Mouse (Mus musculus): ENCODE results near the gene Acaa1b. TPM values are rescaled to one million over a fixed set of nuclear protein-coding genes. Genes with fewer than 3 reads are reported as not detected.

Acaa1b gene
- polyA plus RNA-seq, 1 experiment from 2014 or later, result 1.2 TPM

DNA sequence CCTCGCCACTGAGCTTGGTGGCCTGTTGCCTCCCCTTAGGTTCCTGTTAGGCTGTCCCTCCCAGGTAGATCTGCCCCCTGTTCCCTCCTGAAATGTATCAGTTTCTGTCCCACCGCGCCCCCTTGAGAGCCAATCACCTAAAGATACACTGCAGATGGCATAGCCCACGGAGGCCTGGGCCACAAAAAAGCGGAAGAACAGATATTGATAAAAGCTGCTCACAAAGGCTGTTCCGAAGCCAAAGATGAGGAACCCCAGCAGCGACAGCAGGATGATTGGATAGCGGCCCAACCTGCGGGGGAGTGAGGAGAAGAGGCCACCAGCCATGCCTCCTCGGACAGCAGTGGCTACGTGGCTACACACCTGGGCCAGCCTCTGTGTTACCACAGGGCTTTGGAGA is 22.4 kb upstream of the Acaa1b start:
- Histone ChIP-seq H3K27me3 (ENCODE audit: control insufficient read depth, insufficient read depth, low read length) (no peaks in the 10 kb centered on the region), H3K27ac (replicated peaks; ENCODE audit: low read depth, low read length) (no peak overlapping the region), H3K4me1 (ENCODE audit: control insufficient read depth, insufficient read depth, low read length) (no peaks in the 10 kb centered on the region), H3K4me2 (ENCODE audit: low read length) (no peak overlapping the region), H3K9me3 (ENCODE audit: control insufficient read depth, low read length) (no peaks in the 10 kb centered on the region), H3K4me3 (replicated peaks; ENCODE audit: low read depth, low read length) (no peak overlapping the region), H3K36me3 (ENCODE audit: control insufficient read depth, insufficient read depth, low read length) (no peaks in the 10 kb centered on the region), H3K9ac (replicated peaks; ENCODE audit: low read length) (no peak overlapping the region)
- 93% methylated on average over 11 of the region's 11 CpGs for WGBS
- ATAC-seq (ENCODE audit: low FRiP score, low TSS enrichment) (no peak), DNase-seq (no peak)

DNA sequence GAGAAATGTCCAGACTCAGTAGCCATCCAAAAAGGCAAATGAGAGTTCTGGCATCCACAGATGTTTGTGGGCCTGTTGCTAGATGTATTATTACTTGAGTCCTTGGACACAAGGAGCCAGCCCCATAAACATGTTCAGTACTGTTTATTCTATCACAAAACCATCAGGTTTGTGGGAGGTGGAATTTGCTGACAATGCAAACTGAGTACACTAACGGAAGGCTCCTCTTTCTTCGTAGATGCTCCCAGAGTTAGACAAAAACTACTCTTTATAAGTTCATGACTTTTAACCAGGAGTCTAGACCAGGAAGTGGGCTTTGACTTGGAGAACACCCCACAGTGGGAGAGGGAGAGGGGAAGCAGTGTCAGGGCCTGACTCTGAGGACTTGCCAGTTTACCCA is 10.7 kb upstream of the Acaa1b start:
- WGBS, result 97% methylated on average over 2 of the region's 2 CpGs
- ATAC-seq (ENCODE audit: low FRiP score, low TSS enrichment) (no peak), DNase-seq (no peak)
- H3K4me2 ChIP-seq (ENCODE audit: low read length), result no peak overlapping the region
- H3K36me3 ChIP-seq (ENCODE audit: control insufficient read depth, insufficient read depth, low read length), result no peaks in the 10 kb centered on the region
- no peak overlapping the region for H3K4me3 ChIP-seq (replicated peaks; ENCODE audit: low read depth, low read length)
- H3K27ac ChIP-seq (replicated peaks; ENCODE audit: low read depth, low read length), result no peak overlapping the region
- no peak overlapping the region for H3K9ac ChIP-seq (replicated peaks; ENCODE audit: low read length)
- no peaks in the 10 kb centered on the region for H3K27me3 ChIP-seq (ENCODE audit: control insufficient read depth, insufficient read depth, low read length)
- H3K9me3 ChIP-seq (ENCODE audit: control insufficient read depth, low read length), result no peaks in the 10 kb centered on the region
- H3K4me1 ChIP-seq (ENCODE audit: control insufficient read depth, insufficient read depth, low read length), result no peaks in the 10 kb centered on the region

DNA sequence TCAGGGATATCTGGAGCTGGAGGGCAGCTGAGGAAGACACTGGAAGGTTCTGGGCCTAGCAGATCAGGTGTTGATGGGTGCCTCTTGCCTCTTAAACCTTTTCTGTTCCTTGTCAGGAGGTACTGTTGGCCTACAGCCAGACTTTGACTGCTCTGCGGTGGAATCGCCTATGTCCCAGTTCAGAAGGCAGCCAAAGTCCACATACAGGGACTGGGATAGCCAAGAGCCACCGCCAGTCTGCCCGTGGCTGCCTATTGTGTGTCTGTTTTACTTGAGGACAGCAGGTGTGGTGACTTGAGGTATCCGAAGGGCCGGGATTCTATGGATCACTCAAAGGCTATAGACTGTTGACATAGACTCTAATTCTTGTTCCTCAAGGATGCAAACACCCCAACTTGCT is 8.7 kb upstream of the Acaa1b start:
- Histone ChIP-seq H3K4me1 (ENCODE audit: control insufficient read depth, insufficient read depth, low read length) (no peaks in the 10 kb centered on the region), H3K27me3 (ENCODE audit: control insufficient read depth, insufficient read depth, low read length) (no peaks in the 10 kb centered on the region), H3K27ac (replicated peaks; ENCODE audit: low read depth, low read length) (no peak overlapping the region), H3K36me3 (ENCODE audit: control insufficient read depth, insufficient read depth, low read length) (no peaks in the 10 kb centered on the region), H3K4me2 (ENCODE audit: low read length) (no peak overlapping the region), H3K9me3 (ENCODE audit: control insufficient read depth, low read length) (no peaks in the 10 kb centered on the region), H3K9ac (replicated peaks; ENCODE audit: low read length) (no peak overlapping the region), H3K4me3 (replicated peaks; ENCODE audit: low read depth, low read length) (no peak overlapping the region)
- DNase-seq, result no peak
- no peak for ATAC-seq (ENCODE audit: low FRiP score, low TSS enrichment)
- WGBS, result 97% methylated on average over 6 of the region's 6 CpGs

DNA sequence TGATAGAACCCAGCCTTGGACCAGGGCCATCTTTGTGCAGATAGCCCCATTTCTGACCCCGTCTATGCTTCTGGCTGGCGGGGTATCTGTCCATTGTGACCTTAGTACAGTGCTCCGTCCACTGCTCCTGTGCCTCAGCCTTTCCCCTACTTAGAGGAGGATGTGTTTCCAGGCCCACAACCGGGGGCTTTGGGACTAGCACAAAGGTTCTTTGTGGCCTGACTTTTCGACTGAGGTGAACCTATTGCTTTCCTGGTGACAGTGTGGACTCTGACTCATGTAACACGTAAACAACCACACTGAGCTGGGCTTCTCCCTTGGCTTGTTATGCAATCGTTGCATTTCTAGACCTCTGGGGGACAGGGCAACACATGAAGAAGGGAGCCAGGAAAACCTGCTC is 7.8 kb upstream of the Acaa1b start:
- Histone ChIP-seq H3K27me3 (ENCODE audit: control insufficient read depth, insufficient read depth, low read length) (no peaks in the 10 kb centered on the region), H3K36me3 (ENCODE audit: control insufficient read depth, insufficient read depth, low read length) (no peaks in the 10 kb centered on the region), H3K4me3 (replicated peaks; ENCODE audit: low read depth, low read length) (no peak overlapping the region), H3K9ac (replicated peaks; ENCODE audit: low read length) (no peak overlapping the region), H3K27ac (replicated peaks; ENCODE audit: low read depth, low read length) (no peak overlapping the region), H3K4me1 (ENCODE audit: control insufficient read depth, insufficient read depth, low read length) (no peaks in the 10 kb centered on the region), H3K9me3 (ENCODE audit: control insufficient read depth, low read length) (no peaks in the 10 kb centered on the region), H3K4me2 (ENCODE audit: low read length) (no peak overlapping the region)
- WGBS, result 89% methylated on average over 7 of the region's 7 CpGs
- DNase-seq (no peak), ATAC-seq (ENCODE audit: low FRiP score, low TSS enrichment) (no peak)

DNA sequence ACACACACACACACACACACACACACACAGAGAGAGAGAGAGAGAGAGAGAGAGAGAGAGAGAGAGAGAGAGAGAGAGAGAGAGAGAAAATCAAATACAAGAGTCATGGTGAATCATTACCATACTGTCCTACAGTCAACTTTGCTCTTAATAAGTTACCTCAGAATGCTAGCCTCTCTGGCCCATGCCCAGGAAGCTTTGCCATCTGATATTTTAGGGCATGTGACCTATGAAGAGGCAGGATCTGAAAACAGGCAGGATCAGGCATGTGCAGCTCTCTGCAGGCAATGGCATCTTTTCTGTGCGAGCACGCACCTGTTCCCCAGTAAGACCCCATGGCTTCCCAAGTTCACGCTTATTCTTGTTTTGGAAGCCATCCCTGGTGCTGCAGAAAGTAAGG is 3.8 kb upstream of the Acaa1b start:
- ATAC-seq (ENCODE audit: low FRiP score, low TSS enrichment) (no peak), DNase-seq (no peak)
- Histone ChIP-seq H3K4me2 (ENCODE audit: low read length) (no peak overlapping the region), H3K27me3 (ENCODE audit: control insufficient read depth, insufficient read depth, low read length) (peaks cover 5% of the 10 kb centered on the region; the same call in 1 of the 2 replicates), H3K9me3 (ENCODE audit: control insufficient read depth, low read length) (no peaks in the 10 kb centered on the region), H3K27ac (replicated peaks; ENCODE audit: low read depth, low read length) (no peak overlapping the region), H3K4me3 (replicated peaks; ENCODE audit: low read depth, low read length) (no peak overlapping the region), H3K4me1 (ENCODE audit: control insufficient read depth, insufficient read depth, low read length) (no peaks in the 10 kb centered on the region), H3K36me3 (ENCODE audit: control insufficient read depth, insufficient read depth, low read length) (no peaks in the 10 kb centered on the region), H3K9ac (replicated peaks; ENCODE audit: low read length) (no peak overlapping the region)
- WGBS, result 90% methylated on average over 3 of the region's 3 CpGs

DNA sequence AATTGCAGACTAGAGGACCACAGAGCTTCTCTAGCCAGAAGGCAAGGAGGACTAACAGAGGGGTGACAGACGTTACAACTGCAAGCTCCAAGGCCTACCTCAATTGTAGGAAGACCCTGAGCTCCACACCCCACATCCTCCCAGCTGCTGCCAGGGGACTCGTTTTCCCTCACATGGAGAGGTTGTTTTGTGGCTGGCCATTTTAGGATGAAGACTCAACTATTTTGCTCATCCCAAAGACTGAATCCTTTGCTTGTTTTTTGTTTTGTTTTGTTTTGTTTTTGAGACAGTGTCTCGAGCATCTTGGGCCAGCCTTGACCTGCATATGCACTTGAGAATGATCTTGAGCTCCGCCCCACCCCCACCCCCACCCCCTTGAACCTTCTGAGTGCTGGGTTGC is 2.0 kb upstream of the Acaa1b start, which contains the start of gene Gm47289:
Gene Gm47289, plus strand, starts transcription at position 301 of the 400 bp plus-strand sequence.
- no peak within 1 kb of the TSS for H3K9ac ChIP-seq (replicated peaks; ENCODE audit: low read length)
- H3K27ac ChIP-seq (replicated peaks; ENCODE audit: low read depth, low read length), result no peak within 1 kb of the TSS
- ATAC-seq (ENCODE audit: low FRiP score, low TSS enrichment) (no peak), DNase-seq (no peak)
- H3K9me3 ChIP-seq (ENCODE audit: control insufficient read depth, low read length), result no peaks in the 10 kb centered on the region
- no peaks in the 10 kb centered on the region for H3K36me3 ChIP-seq (ENCODE audit: control insufficient read depth, insufficient read depth, low read length)
- H3K27me3 ChIP-seq (ENCODE audit: control insufficient read depth, insufficient read depth, low read length), result peaks cover 5% of the 10 kb centered on the region; the same call in 1 of the 2 replicates
- 68% methylated on average over 4 of the region's 4 CpGs for WGBS
- H3K4me2 ChIP-seq (ENCODE audit: low read length), result no peak within 1 kb of the TSS
- H3K4me1 ChIP-seq (ENCODE audit: control insufficient read depth, insufficient read depth, low read length), result no peaks in the 10 kb centered on the region
- H3K4me3 ChIP-seq (replicated peaks; ENCODE audit: low read depth, low read length), result no peak within 1 kb of the TSS

DNA sequence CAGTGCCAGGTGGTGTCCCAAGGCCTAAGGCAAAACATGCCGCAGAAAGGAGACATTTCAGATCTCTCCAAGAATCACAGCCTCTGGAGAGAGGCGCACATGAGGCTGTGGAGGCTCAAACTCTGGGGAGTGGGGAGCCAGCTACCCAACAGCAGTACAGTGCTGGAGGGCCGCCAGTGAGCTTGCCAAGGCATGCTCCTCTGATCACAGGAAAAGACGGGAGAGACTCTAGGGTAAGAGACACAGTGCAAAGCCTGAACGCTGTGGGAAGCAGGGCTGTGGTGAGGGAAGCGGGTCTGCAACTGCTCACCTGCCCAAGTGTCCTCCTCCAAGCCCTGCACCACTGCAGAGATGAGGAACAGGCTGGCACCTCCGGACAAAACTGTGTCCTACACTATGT is 1.1 kb downstream of the Acaa1b start:
- Histone ChIP-seq H3K27ac (replicated peaks; ENCODE audit: low read depth, low read length) (no peak overlapping the region), H3K36me3 (ENCODE audit: control insufficient read depth, insufficient read depth, low read length) (no peaks in the 10 kb centered on the region), H3K9me3 (ENCODE audit: control insufficient read depth, low read length) (no peaks in the 10 kb centered on the region), H3K4me2 (ENCODE audit: low read length) (no peak overlapping the region), H3K9ac (replicated peaks; ENCODE audit: low read length) (no peak overlapping the region), H3K4me1 (ENCODE audit: control insufficient read depth, insufficient read depth, low read length) (no peaks in the 10 kb centered on the region), H3K4me3 (replicated peaks; ENCODE audit: low read depth, low read length) (0 out of 2 replicates have a peak overlapping the region, but pooled peaks have one; percentile 43), H3K27me3 (ENCODE audit: control insufficient read depth, insufficient read depth, low read length) (peaks cover 5% of the 10 kb centered on the region; the same call in 1 of the 2 replicates)
- whole genome bisulfite sequencing, result 62% methylated on average over 7 of the region's 7 CpGs
- ATAC-seq (ENCODE audit: low FRiP score, low TSS enrichment) (no peak), DNase-seq (no peak)

DNA sequence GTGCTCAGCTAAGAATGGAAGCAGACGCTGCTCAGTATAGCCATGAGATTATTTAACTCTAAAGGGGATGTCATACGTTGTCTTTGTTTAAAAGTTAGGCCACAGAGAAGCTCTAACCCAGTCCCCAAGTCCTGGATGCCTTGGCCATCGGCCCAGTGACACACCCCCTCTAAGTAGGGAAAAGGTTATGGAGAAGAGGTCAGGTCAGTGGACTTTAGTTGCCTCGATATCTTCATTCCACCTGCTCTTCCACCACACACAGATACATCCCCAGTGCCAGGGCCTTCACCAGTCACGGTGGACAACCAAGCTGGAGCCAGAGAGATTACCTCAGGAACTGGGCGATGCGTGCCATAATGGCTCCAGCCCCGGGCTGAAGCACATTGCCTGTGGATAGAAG is 1.5 kb downstream of the Acaa1b start:
- H3K4me2 ChIP-seq (ENCODE audit: low read length), result no peak overlapping the region
- ATAC-seq (ENCODE audit: low FRiP score, low TSS enrichment) (no peak), DNase-seq (no peak)
- H3K27me3 ChIP-seq (ENCODE audit: control insufficient read depth, insufficient read depth, low read length), result peaks cover 5% of the 10 kb centered on the region; the same call in 1 of the 2 replicates
- no peak overlapping the region for H3K27ac ChIP-seq (replicated peaks; ENCODE audit: low read depth, low read length)
- 84% methylated on average over 8 of the region's 8 CpGs for WGBS
- H3K4me1 ChIP-seq (ENCODE audit: control insufficient read depth, insufficient read depth, low read length), result no peaks in the 10 kb centered on the region
- no peak overlapping the region for H3K9ac ChIP-seq (replicated peaks; ENCODE audit: low read length)
- no peaks in the 10 kb centered on the region for H3K36me3 ChIP-seq (ENCODE audit: control insufficient read depth, insufficient read depth, low read length)
- no peak overlapping the region for H3K4me3 ChIP-seq (replicated peaks; ENCODE audit: low read depth, low read length)
- H3K9me3 ChIP-seq (ENCODE audit: control insufficient read depth, low read length), result no peaks in the 10 kb centered on the region

DNA sequence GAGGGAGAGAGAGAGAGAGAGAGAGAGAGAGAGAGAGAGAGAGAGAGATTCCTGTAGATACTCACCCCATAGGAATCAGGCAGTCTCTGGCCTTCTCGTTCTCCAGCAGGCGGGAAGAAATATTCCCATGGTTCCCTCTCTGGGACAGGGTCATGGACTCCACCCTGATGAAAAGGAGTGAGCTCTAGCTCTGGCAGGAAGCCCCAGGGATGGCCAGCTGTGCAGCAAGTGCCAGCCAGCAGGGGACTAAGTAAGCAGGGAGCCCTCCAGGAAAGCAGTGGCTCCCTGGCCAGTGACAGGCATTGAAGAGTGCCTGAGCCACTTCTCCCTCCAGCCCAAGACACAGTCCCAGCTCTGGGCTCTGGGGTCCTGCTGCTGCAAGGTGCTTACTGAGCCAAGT is 5.1 kb downstream of the Acaa1b start:
- 84% methylated on average over 2 of the region's 2 CpGs for WGBS

More for the DNA sequence above, 5.1 kb downstream of the Acaa1b start:
- H3K4me2 ChIP-seq (ENCODE audit: low read length), result no peak overlapping the region
- H3K27ac ChIP-seq (replicated peaks; ENCODE audit: low read depth, low read length), result no peak overlapping the region
- no peaks in the 10 kb centered on the region for H3K9me3 ChIP-seq (ENCODE audit: control insufficient read depth, low read length)
- ATAC-seq (ENCODE audit: low FRiP score, low TSS enrichment) (no peak), DNase-seq (no peak)
- H3K9ac ChIP-seq (replicated peaks; ENCODE audit: low read length), result no peak overlapping the region
- H3K4me1 ChIP-seq (ENCODE audit: control insufficient read depth, insufficient read depth, low read length), result no peaks in the 10 kb centered on the region
- H3K36me3 ChIP-seq (ENCODE audit: control insufficient read depth, insufficient read depth, low read length), result no peaks in the 10 kb centered on the region
- no peak overlapping the region for H3K4me3 ChIP-seq (replicated peaks; ENCODE audit: low read depth, low read length)
- H3K27me3 ChIP-seq (ENCODE audit: control insufficient read depth, insufficient read depth, low read length), result peaks cover 5% of the 10 kb centered on the region; the same call in 1 of the 2 replicates
